Mouse (Mus musculus): ENCODE measurements around the gene Dynlt1f. TPM values are rescaled to one million over a fixed set of nuclear protein-coding genes. Genes with fewer than 3 reads are reported as not detected.
"Not testable (repeated sequence)": the region's sequence is repeated elsewhere in the genome, so short reads cannot be mapped to it uniquely, and the experiment has no call there.

Gene Dynlt1f
- total RNA-seq, 2 experiments from 2014 or later: 20.1 to 58.7 TPM

- ATAC-seq (replicated peaks; ENCODE audit: low FRiP score, poor library complexity, severe bottlenecking): not testable (repeated sequence)
Observed at GRCm38 (mm10) chr17:6665389-6665788, 9.7 kb upstream of the Dynlt1f start.

DNA sequence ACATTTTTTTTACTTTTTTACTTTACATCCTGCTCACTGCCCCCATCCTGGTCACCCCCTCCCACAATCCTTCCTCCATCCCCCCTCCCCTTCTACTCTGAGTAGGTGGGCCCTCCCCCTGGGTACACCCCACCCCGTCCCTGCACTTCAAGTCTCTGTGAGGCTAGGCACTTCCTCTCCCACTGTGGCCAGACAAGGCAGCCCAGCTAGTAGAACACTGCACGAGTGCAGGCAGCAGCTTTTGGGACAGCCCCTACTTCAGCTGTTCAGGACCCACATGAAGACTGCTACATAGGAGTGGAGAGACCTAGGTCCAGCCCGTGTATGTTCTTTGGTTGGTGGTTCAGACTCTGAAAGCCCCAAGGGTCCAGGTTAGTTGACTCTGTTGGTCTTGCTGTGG lies 7.1 kb upstream of the Dynlt1f start:
- not testable (repeated sequence) for ATAC-seq (replicated peaks; ENCODE audit: low FRiP score, poor library complexity, severe bottlenecking)

- not testable (repeated sequence) for ATAC-seq (replicated peaks; ENCODE audit: low FRiP score, poor library complexity, severe bottlenecking)
Observed at GRCm38 (mm10) chr17:6661093-6661816, 5.6 kb upstream of the Dynlt1f start.

DNA sequence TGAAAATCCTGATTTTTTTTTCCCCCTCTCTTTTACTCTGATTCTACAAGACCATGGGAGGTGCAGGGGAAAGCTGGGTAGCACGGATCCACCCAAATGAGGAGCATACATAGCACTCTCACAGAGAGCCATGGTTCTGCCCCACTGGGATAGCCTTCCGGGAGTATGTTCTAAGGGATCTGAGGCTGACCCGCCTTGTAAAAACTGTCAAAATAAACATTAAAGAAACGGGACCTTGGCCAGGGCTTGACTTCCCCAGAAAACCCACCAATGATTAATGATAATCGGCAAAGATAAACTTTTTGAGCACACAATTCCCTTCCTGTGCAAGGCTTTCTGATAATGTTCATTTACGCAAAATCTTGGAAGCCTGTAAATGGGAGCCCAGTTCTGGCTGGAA lies 4.9 kb upstream of the Dynlt1f start:
- not testable (repeated sequence) for ATAC-seq (replicated peaks; ENCODE audit: low FRiP score, poor library complexity, severe bottlenecking)

- not testable (repeated sequence) for ATAC-seq (replicated peaks; ENCODE audit: low FRiP score, poor library complexity, severe bottlenecking)
Observed at GRCm38 (mm10) chr17:6658801-6659200, 3.1 kb upstream of the Dynlt1f start, which contains the start of gene Sytl3. TSS of gene Sytl3 (plus strand) at chr17:6659093.

GRCm38 (mm10) chr17:6656471-6656870 lies 771 bp upstream of the Dynlt1f start:
- not testable (repeated sequence) for ATAC-seq (replicated peaks; ENCODE audit: low FRiP score, poor library complexity, severe bottlenecking)

- ATAC-seq (replicated peaks; ENCODE audit: low FRiP score, poor library complexity, severe bottlenecking): peak; percentile 78
Observed at GRCm38 (mm10) chr17:6655087-6655511, 601 bp downstream of the Dynlt1f start.

GRCm38 (mm10) chr17:6653341-6653946 lies 2.3 kb downstream of the Dynlt1f start:
- ATAC-seq (replicated peaks; ENCODE audit: low FRiP score, poor library complexity, severe bottlenecking): not testable (repeated sequence)

GRCm38 (mm10) chr17:6650904-6651565 lies 4.7 kb downstream of the Dynlt1f start:
- not testable (repeated sequence) for ATAC-seq (replicated peaks; ENCODE audit: low FRiP score, poor library complexity, severe bottlenecking)

DNA sequence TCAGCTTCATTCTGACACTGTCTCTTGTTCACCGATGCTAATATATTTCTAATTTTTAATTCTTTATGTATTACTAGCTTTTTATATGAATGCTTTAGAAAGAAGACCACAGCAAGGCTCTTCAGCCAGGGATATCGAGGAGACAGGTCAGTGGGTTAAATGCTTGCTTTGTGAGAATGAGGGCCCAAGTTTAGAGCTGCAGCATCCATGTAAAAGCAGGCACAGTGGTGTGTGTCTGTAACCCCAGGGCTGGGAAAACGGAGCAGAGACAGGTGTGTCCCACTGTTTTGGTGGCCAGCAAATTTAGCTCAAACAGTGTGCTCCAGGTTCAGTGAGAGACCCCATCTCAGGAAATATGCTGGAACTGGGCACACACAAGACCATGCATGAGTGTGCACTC lies 8.2 kb downstream of the Dynlt1f start:
- ATAC-seq (replicated peaks; ENCODE audit: low FRiP score, poor library complexity, severe bottlenecking): not testable (repeated sequence)

GRCm38 (mm10) chr17:6646841-6647240 lies 8.9 kb downstream of the Dynlt1f start:
- ATAC-seq (replicated peaks; ENCODE audit: low FRiP score, poor library complexity, severe bottlenecking): not testable (repeated sequence)

DNA sequence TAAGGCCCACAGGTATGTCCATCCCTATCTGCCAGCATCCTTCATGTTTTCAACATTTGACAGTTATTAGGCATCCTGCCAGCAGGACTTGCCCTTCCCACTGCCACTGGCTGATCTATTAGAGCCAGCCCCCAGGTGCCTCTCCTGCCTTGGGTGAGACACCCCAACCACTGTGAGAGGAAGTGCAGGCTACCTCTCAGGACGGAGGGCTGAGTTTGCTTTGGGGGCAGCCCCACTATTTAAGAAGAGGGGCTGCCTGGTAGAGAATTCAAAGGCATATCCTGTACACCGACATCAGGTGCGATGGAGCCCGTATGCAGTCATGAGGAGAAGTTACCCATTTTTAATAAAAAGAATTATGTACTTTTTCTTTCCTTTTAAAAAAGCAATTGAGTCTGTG lies 10.0 kb downstream of the Dynlt1f start:
- not testable (repeated sequence) for ATAC-seq (replicated peaks; ENCODE audit: low FRiP score, poor library complexity, severe bottlenecking)

DNA sequence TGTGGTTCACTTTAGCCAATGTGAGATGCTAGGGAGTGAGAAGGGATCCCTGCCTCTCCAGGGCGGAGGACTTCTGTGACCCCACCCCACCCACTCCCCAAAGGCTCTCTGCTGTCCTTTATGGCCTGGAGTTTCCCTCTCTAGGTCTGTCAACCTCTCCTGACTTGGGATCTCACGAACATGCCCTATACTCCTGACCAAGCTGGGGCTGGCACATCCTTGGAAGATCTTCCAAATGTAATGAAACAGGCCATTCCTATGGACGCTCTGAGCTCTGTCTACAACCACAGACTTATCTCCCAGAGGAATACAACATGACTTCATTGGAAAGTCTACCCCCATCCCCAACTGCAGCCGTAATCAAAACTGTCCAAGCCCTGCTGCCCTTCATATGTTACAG lies 11.0 kb downstream of the Dynlt1f start:
- not testable (repeated sequence) for ATAC-seq (replicated peaks; ENCODE audit: low FRiP score, poor library complexity, severe bottlenecking)

- not testable (repeated sequence) for ATAC-seq (replicated peaks; ENCODE audit: low FRiP score, poor library complexity, severe bottlenecking)
Observed at GRCm38 (mm10) chr17:6644210-6644609, 11.5 kb downstream of the Dynlt1f start.

- ATAC-seq (replicated peaks; ENCODE audit: low FRiP score, poor library complexity, severe bottlenecking): not testable (repeated sequence)
Observed at GRCm38 (mm10) chr17:6640771-6641429, 14.8 kb downstream of the Dynlt1f start.

- ATAC-seq (replicated peaks; ENCODE audit: low FRiP score, poor library complexity, severe bottlenecking): not testable (repeated sequence)
Observed at GRCm38 (mm10) chr17:6640044-6640637, 15.6 kb downstream of the Dynlt1f start.

- not testable (repeated sequence) for ATAC-seq (replicated peaks; ENCODE audit: low FRiP score, poor library complexity, severe bottlenecking)
Observed at GRCm38 (mm10) chr17:6639486-6639885, 16.2 kb downstream of the Dynlt1f start.

GRCm38 (mm10) chr17:6638444-6638843 lies 17.3 kb downstream of the Dynlt1f start:
- not testable (repeated sequence) for ATAC-seq (replicated peaks; ENCODE audit: low FRiP score, poor library complexity, severe bottlenecking)

- ATAC-seq (replicated peaks; ENCODE audit: low FRiP score, poor library complexity, severe bottlenecking): not testable (repeated sequence)
Observed at GRCm38 (mm10) chr17:6637434-6637833, 18.3 kb downstream of the Dynlt1f start.

DNA sequence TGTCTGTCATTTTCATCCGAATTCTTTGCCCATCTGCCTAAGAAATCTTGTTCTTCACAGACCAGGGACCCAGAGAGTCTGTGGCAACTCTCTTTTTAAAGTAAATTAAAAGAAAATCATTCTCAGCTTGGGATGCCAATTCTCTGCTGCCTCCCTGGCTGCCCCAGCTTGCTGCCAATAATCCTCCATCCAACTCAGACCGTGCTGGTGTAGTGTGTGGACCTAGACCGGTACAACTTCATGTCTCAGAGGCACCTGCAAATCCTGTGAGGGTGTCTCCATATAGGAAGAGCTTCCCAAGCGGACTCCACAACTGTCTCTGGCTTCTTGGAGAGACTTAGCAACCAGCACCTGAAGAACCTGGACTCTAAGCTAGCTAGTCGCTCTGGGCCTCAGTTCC lies 18.8 kb downstream of the Dynlt1f start:
- ATAC-seq (replicated peaks; ENCODE audit: low FRiP score, poor library complexity, severe bottlenecking): no peak

Data from erythroid progenitor cell, adult 5-6 weeks (primary cell).